Mouse (Mus musculus): ENCODE measurements at regions not wholly inside any gene's neighbourhood (a gene's known extent, or its start where the extent isn't known, plus 50 kb on each side); places are given as distances from the start of the nearest gene placed in this dataset.

- TF ChIP-seq POLR2A (IDR thresholded peaks at IDR 0.05; ENCODE audit: insufficient read depth, low read depth, low read length) (no peak), CTCF (IDR thresholded peaks at IDR 0.05; ENCODE audit: insufficient read depth, low read depth, low read length) (no peak)
- Histone ChIP-seq H3K27ac (ENCODE audit: insufficient read depth, low read depth, low read length) (no peak overlapping the region), H3K4me1 (ENCODE audit: control insufficient read depth, insufficient read depth, low read length) (peaks cover 13% of the 10 kb centered on the region; the same call in 1 of the 2 replicates), H3K4me3 (ENCODE audit: insufficient read depth, low read depth, low read length) (no peak overlapping the region)
- WGBS, result 88% methylated on average over 4 of the region's 4 CpGs
These were observed 263.9 kb upstream of the Rpl38 start for GRCm38 (mm10) chr11:114404401-114404800.

- 45% methylated on average over 15 of the region's 15 CpGs for WGBS
These were observed 265.6 kb upstream of the Rpl38 start for GRCm38 (mm10) chr11:114402556-114403320.

GRCm38 (mm10) chr11:114400701-114401100 is 267.6 kb upstream of the Rpl38 start:
- Histone ChIP-seq H3K27ac (ENCODE audit: insufficient read depth, low read depth, low read length) (no peak overlapping the region), H3K4me1 (ENCODE audit: control insufficient read depth, insufficient read depth, low read length) (peaks cover 13% of the 10 kb centered on the region; the same call in 1 of the 2 replicates), H3K4me3 (ENCODE audit: insufficient read depth, low read depth, low read length) (no peak overlapping the region)
- no peak for TF ChIP-seq CTCF (IDR thresholded peaks at IDR 0.05; ENCODE audit: insufficient read depth, low read depth, low read length)
- 0 out of 2 replicates have a peak, but pooled peaks have one; percentile 15 for TF ChIP-seq POLR2A (IDR thresholded peaks at IDR 0.05; ENCODE audit: insufficient read depth, low read depth, low read length)
- WGBS, result 81% methylated on average over 5 of the region's 5 CpGs

More at GRCm38 (mm10) chr11:114402556-114403320, 265.6 kb upstream of the Rpl38 start:
- peaks cover 13% of the 10 kb centered on the region; the same call in 1 of the 2 replicates for H3K4me1 ChIP-seq (ENCODE audit: control insufficient read depth, insufficient read depth, low read length)
- no peak overlapping the region for H3K4me3 ChIP-seq (ENCODE audit: insufficient read depth, low read depth, low read length)
- H3K27ac ChIP-seq (ENCODE audit: insufficient read depth, low read depth, low read length), result no peak overlapping the region
- TF ChIP-seq POLR2A (IDR thresholded peaks at IDR 0.05; ENCODE audit: insufficient read depth, low read depth, low read length) (no peak), CTCF (IDR thresholded peaks at IDR 0.05; ENCODE audit: insufficient read depth, low read depth, low read length) (no peak)

- no peak overlapping the region for H3K4me3 ChIP-seq (ENCODE audit: insufficient read depth, low read depth, low read length)
- WGBS, result 87% methylated on average over 10 of the region's 10 CpGs
- H3K27ac ChIP-seq (ENCODE audit: insufficient read depth, low read depth, low read length), result no peak overlapping the region
- no peaks in the 10 kb centered on the region for H3K4me1 ChIP-seq (ENCODE audit: control insufficient read depth, insufficient read depth, low read length)
- TF ChIP-seq POLR2A (IDR thresholded peaks at IDR 0.05; ENCODE audit: insufficient read depth, low read depth, low read length) (no peak), CTCF (IDR thresholded peaks at IDR 0.05; ENCODE audit: insufficient read depth, low read depth, low read length) (no peak)
These were observed 276.2 kb upstream of the Rpl38 start for GRCm38 (mm10) chr11:114392161-114392560.

GRCm38 (mm10) chr11:114391553-114391952 is 276.8 kb upstream of the Rpl38 start:
- 81% methylated on average over 6 of the region's 6 CpGs for WGBS
- TF ChIP-seq CTCF (IDR thresholded peaks at IDR 0.05; ENCODE audit: insufficient read depth, low read depth, low read length) (no peak), POLR2A (IDR thresholded peaks at IDR 0.05; ENCODE audit: insufficient read depth, low read depth, low read length) (no peak)
- Histone ChIP-seq H3K4me3 (ENCODE audit: insufficient read depth, low read depth, low read length) (no peak overlapping the region), H3K4me1 (ENCODE audit: control insufficient read depth, insufficient read depth, low read length) (no peaks in the 10 kb centered on the region), H3K27ac (ENCODE audit: insufficient read depth, low read depth, low read length) (no peak overlapping the region)

- Histone ChIP-seq H3K4me1 (ENCODE audit: control insufficient read depth, insufficient read depth, low read length) (no peaks in the 10 kb centered on the region), H3K4me3 (ENCODE audit: insufficient read depth, low read depth, low read length) (no peak overlapping the region), H3K27ac (ENCODE audit: insufficient read depth, low read depth, low read length) (no peak overlapping the region)
- TF ChIP-seq CTCF (IDR thresholded peaks at IDR 0.05; ENCODE audit: insufficient read depth, low read depth, low read length) (no peak), POLR2A (IDR thresholded peaks at IDR 0.05; ENCODE audit: insufficient read depth, low read depth, low read length) (no peak)
- WGBS, result 92% methylated on average over 2 of the region's 2 CpGs
These were observed 281.2 kb upstream of the Rpl38 start for GRCm38 (mm10) chr11:114387091-114387490.

- Histone ChIP-seq H3K27ac (ENCODE audit: insufficient read depth, low read depth, low read length) (no peak overlapping the region), H3K4me3 (ENCODE audit: insufficient read depth, low read depth, low read length) (no peak overlapping the region), H3K4me1 (ENCODE audit: control insufficient read depth, insufficient read depth, low read length) (peaks cover 11% of the 10 kb centered on the region)
- 63% methylated on average over 8 of the region's 8 CpGs for WGBS
- TF ChIP-seq POLR2A (IDR thresholded peaks at IDR 0.05; ENCODE audit: insufficient read depth, low read depth, low read length), result no peak
- no peak for TF ChIP-seq CTCF (IDR thresholded peaks at IDR 0.05; ENCODE audit: insufficient read depth, low read depth, low read length)
These were observed 288.9 kb upstream of the Rpl38 start for GRCm38 (mm10) chr11:114379411-114379824.

GRCm38 (mm10) chr11:114375921-114376320 is 292.4 kb upstream of the Rpl38 start:
- 48% methylated on average over 14 of the region's 14 CpGs for WGBS
- Histone ChIP-seq H3K4me1 (ENCODE audit: control insufficient read depth, insufficient read depth, low read length) (peaks cover 11% of the 10 kb centered on the region), H3K27ac (ENCODE audit: insufficient read depth, low read depth, low read length) (no peak overlapping the region), H3K4me3 (ENCODE audit: insufficient read depth, low read depth, low read length) (no peak overlapping the region)
- TF ChIP-seq POLR2A (IDR thresholded peaks at IDR 0.05; ENCODE audit: insufficient read depth, low read depth, low read length) (no peak), CTCF (IDR thresholded peaks at IDR 0.05; ENCODE audit: insufficient read depth, low read depth, low read length) (no peak)

GRCm38 (mm10) chr11:114370708-114371107 is 297.6 kb upstream of the Rpl38 start:
- WGBS, result 66% methylated on average over 10 of the region's 10 CpGs
- TF ChIP-seq POLR2A (IDR thresholded peaks at IDR 0.05; ENCODE audit: insufficient read depth, low read depth, low read length), result no peak
- no peak for TF ChIP-seq CTCF (IDR thresholded peaks at IDR 0.05; ENCODE audit: insufficient read depth, low read depth, low read length)
- Histone ChIP-seq H3K4me3 (ENCODE audit: insufficient read depth, low read depth, low read length) (no peak overlapping the region), H3K4me1 (ENCODE audit: control insufficient read depth, insufficient read depth, low read length) (peaks cover 9% of the 10 kb centered on the region; the same call in 1 of the 2 replicates), H3K27ac (ENCODE audit: insufficient read depth, low read depth, low read length) (no peak overlapping the region)
